Mouse (Mus musculus) common myeloid progenitor, adult 5-6 weeks (primary cell): Measurements from ENCODE around the gene Ifitm6. TPM values are rescaled to one million over a fixed set of nuclear protein-coding genes. Genes with fewer than 3 reads are reported as not detected.
"Not testable (repeated sequence)": the region's sequence is repeated elsewhere in the genome, so short reads cannot be mapped to it uniquely, and the experiment has no call there.

ENCODE experiments used
- ATAC-seq: replicated peaks from 2 replicates; pipeline ENCODE4 v1.8.0; 2016; ENCODE audit warnings: low read depth, mild to moderate bottlenecking, moderate TSS enrichment, inconsistent platforms; ENCODE audit not compliant: poor library complexity, severe bottlenecking
- total RNA-seq: library from RNA; stranded (forward); fragments of 200-1000, 187-1606 nt; gene quantifications from 2 replicates; pipeline ENCODE4 v1.2.3, GENCODE M21; 2017

The Ifitm6 gene
- total RNA-seq, 1 experiment from 2014 or later = 8.2 TPM

DNA sequence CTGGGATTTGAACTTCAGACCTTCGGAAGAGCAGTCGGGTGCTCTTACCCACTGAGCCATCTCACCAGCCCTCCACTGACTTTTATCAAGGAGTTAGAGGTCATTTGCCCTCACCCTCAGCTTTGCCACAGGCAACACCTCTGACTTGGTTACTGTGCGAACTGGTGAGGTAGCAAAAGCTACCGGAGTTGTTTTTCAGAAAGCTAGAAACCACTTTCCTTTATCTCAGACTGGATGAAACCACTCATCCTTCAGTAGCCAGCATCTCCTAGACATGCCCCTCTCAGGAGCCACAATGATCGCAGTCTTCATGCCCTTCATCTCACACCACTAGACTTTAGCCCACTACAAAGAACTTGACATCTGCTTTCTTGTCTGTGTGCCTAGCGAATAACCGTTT lies 34.8 kb downstream of the Ifitm6 start:
- ATAC-seq = 0 out of 2 replicates have a peak, but pooled peaks have one; percentile 7

- ATAC-seq = peak; percentile 94
Observed at GRCm38 (mm10) chr7:140981704-140982103, 36.0 kb downstream of the Ifitm6 start.

GRCm38 (mm10) chr7:140976720-140977119 lies 41.0 kb downstream of the Ifitm6 start:
- ATAC-seq = peak; percentile 56

DNA sequence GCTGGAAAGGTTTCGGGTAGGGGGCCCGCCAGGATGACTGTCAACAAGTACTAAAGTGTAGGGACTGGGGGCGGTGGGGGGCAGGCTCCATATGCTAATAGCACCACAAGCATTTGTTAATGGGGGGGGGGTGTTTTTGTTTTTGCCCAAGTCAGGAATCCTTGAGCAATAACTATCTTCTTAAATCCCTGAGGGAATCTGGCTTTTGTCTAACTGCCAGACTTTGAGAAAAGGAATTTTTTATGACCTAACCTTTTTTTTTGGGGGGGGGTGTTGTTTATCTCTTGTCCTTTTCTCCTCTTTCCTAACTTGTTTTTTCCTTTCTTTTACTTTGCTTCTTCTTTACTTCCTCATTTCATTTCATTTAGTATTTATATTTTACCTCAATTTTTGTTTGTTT lies 42.3 kb downstream of the Ifitm6 start:
- ATAC-seq = no peak

DNA sequence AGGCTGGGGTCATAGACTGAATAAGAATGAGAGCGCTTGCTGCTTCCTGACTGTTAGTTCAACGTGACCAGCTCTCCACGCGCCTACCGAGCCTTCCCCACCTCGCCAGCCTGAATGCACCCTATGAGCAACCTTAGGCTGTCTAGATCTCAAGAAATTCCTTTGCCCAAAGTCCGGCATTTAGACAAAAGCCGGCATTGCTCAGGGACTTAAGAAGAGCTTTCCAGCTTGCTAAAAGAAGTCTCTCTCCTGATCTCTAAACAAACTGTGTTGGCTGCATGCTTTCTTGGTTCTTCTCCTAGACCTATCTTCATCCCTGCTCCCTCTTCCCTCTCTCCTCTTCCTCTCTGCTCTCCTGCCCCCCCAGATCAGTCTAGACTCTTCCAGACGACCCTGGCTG lies 42.8 kb downstream of the Ifitm6 start:
- ATAC-seq = no peak

DNA sequence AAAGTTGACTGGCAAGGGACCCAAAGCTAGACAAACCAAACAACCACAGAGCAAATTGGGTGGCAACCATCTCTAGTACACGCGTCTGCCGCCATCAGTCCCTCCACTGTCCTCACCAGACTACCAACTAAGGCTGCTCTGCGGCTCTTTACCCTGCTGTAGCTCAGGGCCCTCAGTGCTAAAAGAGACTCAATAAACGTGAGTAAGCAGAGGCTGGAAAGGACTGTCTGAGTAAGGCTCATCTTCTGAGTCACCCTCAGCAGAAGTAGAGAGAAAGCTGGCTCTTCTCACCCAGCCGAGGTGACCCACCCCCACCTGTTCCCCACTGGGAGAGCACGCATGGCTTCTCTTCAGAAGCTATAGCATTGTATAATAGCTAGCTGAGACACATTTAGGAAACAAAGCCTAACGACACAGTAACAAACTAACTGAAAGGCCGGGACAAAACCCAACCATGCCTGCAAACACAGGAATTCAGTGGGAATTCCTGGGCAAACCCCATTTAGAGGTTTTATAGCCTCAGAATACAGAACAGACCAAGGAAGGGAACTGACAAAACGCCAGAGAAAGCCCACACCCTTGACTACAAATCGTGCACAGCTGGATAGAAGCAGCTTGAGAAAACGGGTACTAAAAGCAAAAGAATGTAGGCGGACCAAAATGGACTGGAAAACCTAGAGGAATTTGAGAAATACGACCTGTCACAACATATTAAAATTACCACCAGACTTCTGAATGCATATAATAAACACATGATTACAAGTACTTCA lies 44.1 kb downstream of the Ifitm6 start:
- ATAC-seq = no peak

- peak; percentile 7; the same call in 1 of the 2 replicates for ATAC-seq
Observed at GRCm38 (mm10) chr7:140971479-140972171, 46.1 kb downstream of the Ifitm6 start.

GRCm38 (mm10) chr7:140970931-140971330 lies 46.8 kb downstream of the Ifitm6 start:
- ATAC-seq = peak; percentile 20

DNA sequence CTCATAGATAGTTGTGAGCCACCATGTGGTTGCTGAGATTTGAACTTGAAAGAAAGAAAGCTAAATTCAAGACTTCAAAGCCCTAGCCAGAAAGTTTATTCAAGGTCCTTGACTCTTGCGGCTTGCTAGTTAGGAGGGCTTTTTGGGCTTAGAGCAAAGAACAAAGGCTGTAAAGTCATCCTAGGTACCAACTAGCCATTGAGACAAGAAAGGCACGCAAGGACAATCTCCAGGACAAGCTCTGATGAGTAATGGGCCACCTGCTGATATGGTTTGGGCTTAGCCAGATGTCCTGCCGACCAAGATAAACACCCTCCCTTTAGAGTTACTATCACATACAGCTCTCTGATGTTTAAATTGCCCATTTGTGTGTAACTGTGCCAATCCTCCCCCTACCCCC lies 49.0 kb downstream of the Ifitm6 start:
- ATAC-seq = not testable (repeated sequence)

DNA sequence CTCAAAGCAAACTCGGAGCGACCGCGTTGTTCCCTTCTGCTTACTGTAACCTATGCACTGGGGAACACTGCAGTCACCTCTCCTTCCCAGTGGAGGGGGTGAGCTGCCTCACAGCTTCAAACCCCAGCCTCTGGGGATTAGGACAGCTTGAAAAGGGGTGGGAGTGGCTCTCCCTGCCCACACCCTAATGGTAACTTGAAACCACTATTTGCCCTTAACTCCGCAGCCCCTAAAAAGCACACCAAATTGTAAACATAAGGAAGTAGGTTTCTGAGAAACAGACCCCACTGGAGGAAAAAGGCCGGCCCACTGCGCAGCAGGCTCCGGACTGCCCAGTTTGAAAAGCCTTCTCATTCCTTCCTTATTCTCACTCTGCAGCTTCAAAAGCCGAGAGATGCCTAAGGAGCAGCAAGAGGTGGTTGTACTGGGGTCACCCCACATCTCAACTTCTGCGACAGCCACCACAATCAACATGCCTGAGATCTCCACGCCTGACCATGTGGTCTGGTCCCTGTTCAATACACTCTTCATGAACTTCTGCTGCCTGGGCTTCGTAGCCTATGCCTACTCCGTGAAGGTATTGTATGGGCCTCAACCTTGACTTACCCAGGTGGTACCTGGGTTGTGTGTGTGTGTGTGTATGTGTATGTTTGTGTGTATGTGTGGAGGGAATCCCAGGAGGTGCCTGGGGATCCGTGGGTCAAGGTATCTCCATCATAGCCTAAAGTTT lies 49.7 kb downstream of the Ifitm6 start:
- peak; percentile 84 for ATAC-seq

GRCm38 (mm10) chr7:140966921-140967320 lies 50.8 kb downstream of the Ifitm6 start, which contains the start of gene Ifitm1:
Gene Ifitm1, plus strand, starts transcription at chr7:140967221.
- no peak for ATAC-seq

Other genes with a start within 250 kb of the Ifitm6 start
- 0.15 and 0.23 TPM in 2 replicates for gene Syce1, start 230.1 kb downstream of the Ifitm6 start, total RNA-seq
- gene Zfp941, start 195.7 kb downstream of the Ifitm6 start, total RNA-seq = 1.5 and 3.0 TPM in 2 replicates
- not detected in 2 replicates for gene Urah, start 182.9 kb downstream of the Ifitm6 start, total RNA-seq
- not detected in 2 replicates for gene Scgb1c1, start 172.4 kb downstream of the Ifitm6 start, total RNA-seq
- gene Odf3, start 170.1 kb downstream of the Ifitm6 start, total RNA-seq = not detected in 2 replicates
- gene Gm45785, start 161.6 kb downstream of the Ifitm6 start, total RNA-seq = 0.50 TPM in 1 of 2 replicates, not detected in the other
- gene Ric8a, start 161.0 kb downstream of the Ifitm6 start, total RNA-seq = 36.0 and 38.0 TPM in 2 replicates
- 13.8 and 24.0 TPM in 2 replicates for gene Bet1l, start 160.3 kb downstream of the Ifitm6 start, total RNA-seq
- 182 and 184 TPM in 2 replicates for gene Psmd13, start 136.0 kb downstream of the Ifitm6 start, total RNA-seq
- 34.3 and 38.6 TPM in 2 replicates for gene Sirt3, start 135.6 kb downstream of the Ifitm6 start, total RNA-seq
- not detected in 2 replicates for gene Cox8b, start 117.5 kb downstream of the Ifitm6 start, total RNA-seq
- gene Nlrp6, start 97.0 kb downstream of the Ifitm6 start, total RNA-seq = 0.18 and 0.49 TPM in 2 replicates
- 8.0 and 12.1 TPM in 2 replicates for gene Pgghg, start 76.5 kb downstream of the Ifitm6 start, total RNA-seq
- not detected in 2 replicates for gene Ifitm5, start 67.6 kb downstream of the Ifitm6 start, total RNA-seq
- 0.96 TPM in 1 of 2 replicates, not detected in the other for gene Gm45717, start 62.0 kb downstream of the Ifitm6 start, total RNA-seq
- 275 and 332 TPM in 2 replicates for gene Ifitm2, start 61.9 kb downstream of the Ifitm6 start, total RNA-seq
- gene Ifitm1, start 50.7 kb downstream of the Ifitm6 start, total RNA-seq = 120 and 124 TPM in 2 replicates
- 143 and 146 TPM in 2 replicates for gene Ifitm3, start 7.2 kb downstream of the Ifitm6 start, total RNA-seq
- gene Gm17387, start 11.2 kb upstream of the Ifitm6 start, total RNA-seq = not detected in 2 replicates
- gene B4galnt4, start 43.2 kb upstream of the Ifitm6 start, total RNA-seq = 0.19 and 0.82 TPM in 2 replicates
- 0.19 and 3.4 TPM in 2 replicates for gene Pkp3, start 60.3 kb upstream of the Ifitm6 start, total RNA-seq
- 17.7 and 26.1 TPM in 2 replicates for gene Sigirr, start 82.6 kb upstream of the Ifitm6 start, total RNA-seq
- gene Ano9, start 99.9 kb upstream of the Ifitm6 start, total RNA-seq = not detected in 2 replicates
- gene Ptdss2, start 104.5 kb upstream of the Ifitm6 start, total RNA-seq = 12.8 and 16.6 TPM in 2 replicates
- 42.0 and 54.6 TPM in 2 replicates for gene Rnh1, start 154.9 kb upstream of the Ifitm6 start, total RNA-seq
- 23.5 and 36.8 TPM in 2 replicates for gene Hras, start 176.1 kb upstream of the Ifitm6 start, total RNA-seq
- gene Lrrc56, start 176.2 kb upstream of the Ifitm6 start, total RNA-seq = 1.2 TPM in 2 replicates
- gene Lmntd2, start 196.2 kb upstream of the Ifitm6 start, total RNA-seq = 0.32 and 1.2 TPM in 2 replicates
- 1.8 and 5.9 TPM in 2 replicates for gene Rassf7, start 197.9 kb upstream of the Ifitm6 start, total RNA-seq
- 64.1 and 114 TPM in 2 replicates for gene Phrf1, start 210.9 kb upstream of the Ifitm6 start, total RNA-seq
- 3.4 and 24.7 TPM in 2 replicates for gene Irf7, start 248.6 kb upstream of the Ifitm6 start, total RNA-seq